Mouse (Mus musculus): ENCODE results near the gene Nos3.

DNA sequence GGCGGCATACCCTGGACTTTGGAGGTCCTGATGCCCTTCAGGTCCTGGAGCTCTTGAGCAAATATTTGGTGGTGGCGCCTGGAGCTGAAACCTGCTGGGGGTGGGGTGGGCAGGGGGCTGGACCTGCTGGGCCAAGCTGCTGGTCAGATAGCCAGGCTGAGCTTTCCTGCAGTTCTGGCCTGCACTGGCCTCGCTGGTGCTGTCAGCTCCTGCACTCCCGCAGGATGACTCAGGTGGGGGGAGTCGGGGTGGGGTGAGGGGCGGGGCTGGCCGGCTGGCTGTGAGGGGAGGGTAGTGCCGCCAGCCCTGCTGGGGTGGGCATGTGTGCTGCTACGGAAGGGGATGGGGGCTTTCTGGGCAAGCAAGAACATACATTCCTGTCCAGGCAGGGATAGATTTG, 64.0 kb downstream of the Nos3 start:
- no peak for TF ChIP-seq POLR2A (IDR thresholded peaks at IDR 0.05; ENCODE audit: low read depth, low read length)
- no peak for TF ChIP-seq CTCF (IDR thresholded peaks at IDR 0.05; ENCODE audit: extremely low read depth, insufficient read length, insufficient replicate concordance, low read depth, low read length)
